Mouse (Mus musculus) forebrain, postnatal 0 days (tissue): ENCODE data around the gene Zc2hc1c. TPM values are rescaled to one million over a fixed set of nuclear protein-coding genes. Genes with fewer than 3 reads are reported as not detected.

Source experiments
- ATAC-seq: fragments of 200-750 bp; cut with Nextera tagmentation; 2 replicates; pipeline ENCODE4 v1.8.0; 2017; ENCODE audit warnings: mild to moderate bottlenecking, moderate library complexity
- DNase-seq: peaks from one replicate; pipeline ENCODE4 v3.0.0-alpha.2; 2015
- H3K27ac ChIP-seq: fragments of 300-500 bp; sonication (generic); 2 replicates; pipeline ENCODE4 v1.5.1; 2014; ENCODE audit warnings: low read depth, mild to moderate bottlenecking, antibody characterized with exemption, low read length, moderate library complexity, mixed read lengths
- H3K27me3 ChIP-seq: fragments of 300-500 bp; sonication (generic); 2 replicates; pipeline ENCODE4 v1.6.1; 2014; ENCODE audit warnings: mild to moderate bottlenecking, low read length, mixed read lengths; ENCODE audit not compliant: insufficient read depth
- H3K36me3 ChIP-seq: fragments of 300-500 bp; sonication (generic); 2 replicates; pipeline ENCODE4 v1.6.1; 2014; ENCODE audit warnings: mild to moderate bottlenecking, moderate library complexity; ENCODE audit not compliant: insufficient read depth
- H3K4me1 ChIP-seq: fragments of 300-500 bp; sonication (generic); 2 replicates; pipeline ENCODE4 v1.6.1; 2014; ENCODE audit warnings: antibody characterized with exemption; ENCODE audit not compliant: insufficient read depth
- H3K4me2 ChIP-seq: fragments of 300-500 bp; sonication (generic); 2 replicates; pipeline ENCODE4 v1.6.1; 2014; ENCODE audit warnings: low read depth, mild to moderate bottlenecking, moderate library complexity
- H3K4me3 ChIP-seq: fragments of 300-500 bp; sonication (generic); 2 replicates; pipeline ENCODE4 v1.5.1; 2014; ENCODE audit warnings: low read depth, low read length, mixed read lengths
- H3K9ac ChIP-seq: fragments of 300-500 bp; sonication (generic); 2 replicates; pipeline ENCODE4 v1.6.1; 2014; ENCODE audit warnings: mild to moderate bottlenecking
- H3K9me3 ChIP-seq: fragments of 300-500 bp; sonication (generic); 2 replicates; pipeline ENCODE4 v1.6.1; 2016; ENCODE audit warnings: low read length
- CTCF ChIP-seq: sonication (generic); IDR thresholded peaks from 2 replicates; pipeline ENCODE4 v1.5.1; 2016; ENCODE audit warnings: antibody characterized with exemption, control low read depth, low read depth
- WGBS: fragments of 180-500 bp; shearing (Covaris S2); extraction: QIAGEN DNeasy Blood & Tissue Kit; methylation state at CpG from one replicate; pipeline ENCODE4 v1.1.7; 2014; 5-methylcytosine and 5-hydroxymethylcytosine counted together
- polyA plus RNA-seq: library from polyadenylated mRNA; unstranded; fragments of >200 nt; fragmentation: Nextera tagmentation; extraction: Ambion mirVana; gene quantifications from 2 replicates; pipeline ENCODE4 v1.2.1, GENCODE M21; 2015
- total RNA-seq: library from RNA; depleted of rRNA; stranded (reverse); fragments of >200 nt; gene quantifications from 2 replicates; pipeline ENCODE4 v1.2.3, GENCODE M21; 2014

The Zc2hc1c gene
- total and polyA plus RNA-seq, 2 experiments from 2014 or later, result 1.1 to 1.3 TPM

DNA sequence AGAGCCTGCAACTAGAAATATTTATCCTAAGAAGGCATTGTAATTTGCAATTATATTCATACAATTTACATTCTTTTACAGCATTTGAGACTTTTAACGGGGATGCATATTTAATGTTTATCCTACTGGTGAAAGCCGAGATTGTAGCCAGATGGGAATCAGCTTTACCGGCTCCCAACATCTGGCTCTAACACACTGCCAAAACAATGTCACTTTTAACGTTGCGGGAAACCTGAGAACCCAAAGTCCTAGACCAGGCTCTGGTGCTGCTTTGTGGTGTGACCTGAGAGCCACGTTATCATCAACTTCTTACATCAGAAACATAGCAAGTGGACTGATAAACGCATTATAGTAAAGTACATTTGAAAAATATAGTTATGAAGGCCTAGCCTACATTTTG lies 23.5 kb upstream of the Zc2hc1c start:
- TF ChIP-seq CTCF, result no peak
- H3K9me3 ChIP-seq, result no peaks in the 10 kb centered on the region
- H3K4me3 ChIP-seq, result no peak overlapping the region
- 53% methylated on average over 7 of the region's 7 CpGs for WGBS
- H3K4me2 ChIP-seq, result no peak overlapping the region
- no peak for DNase-seq
- no peak for ATAC-seq
- H3K36me3 ChIP-seq, result peaks cover 6% of the 10 kb centered on the region; the same call in 1 of the 2 replicates
- H3K27ac ChIP-seq, result no peak overlapping the region
- no peaks in the 10 kb centered on the region for H3K27me3 ChIP-seq
- H3K4me1 ChIP-seq, result peaks cover 4% of the 10 kb centered on the region
- no peak overlapping the region for H3K9ac ChIP-seq

DNA sequence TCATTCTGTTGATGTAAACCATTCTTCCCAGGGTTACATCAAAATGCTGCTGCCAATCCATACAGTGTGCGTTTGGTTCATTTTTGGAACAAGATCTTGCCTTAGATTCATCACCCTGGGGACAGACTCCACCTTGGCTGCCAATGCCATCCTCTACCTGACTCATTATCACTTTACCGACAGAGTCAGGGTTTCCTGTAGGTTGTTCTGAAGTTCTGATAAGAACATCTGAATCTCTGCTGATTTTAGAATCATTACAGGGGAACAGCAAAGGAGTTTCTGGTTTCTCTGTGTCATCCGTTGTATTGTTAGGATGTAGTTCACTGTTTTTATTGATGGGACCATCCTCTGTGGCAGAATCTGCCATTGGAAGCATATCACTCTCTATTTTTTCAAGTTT lies 22.1 kb upstream of the Zc2hc1c start:
- H3K27me3 ChIP-seq, result no peaks in the 10 kb centered on the region
- no peak for DNase-seq
- H3K9me3 ChIP-seq, result no peaks in the 10 kb centered on the region
- no peak for TF ChIP-seq CTCF
- no peak overlapping the region for H3K4me3 ChIP-seq
- no peak overlapping the region for H3K4me2 ChIP-seq
- H3K9ac ChIP-seq, result no peak overlapping the region
- ATAC-seq, result no peak
- H3K4me1 ChIP-seq, result peaks cover 6% of the 10 kb centered on the region
- WGBS, result 97% methylated on average over 3 of the region's 3 CpGs
- 0 out of 2 replicates have a peak, but pooled peaks cover 3% of the 10 kb centered on the region for H3K36me3 ChIP-seq
- no peak overlapping the region for H3K27ac ChIP-seq

DNA sequence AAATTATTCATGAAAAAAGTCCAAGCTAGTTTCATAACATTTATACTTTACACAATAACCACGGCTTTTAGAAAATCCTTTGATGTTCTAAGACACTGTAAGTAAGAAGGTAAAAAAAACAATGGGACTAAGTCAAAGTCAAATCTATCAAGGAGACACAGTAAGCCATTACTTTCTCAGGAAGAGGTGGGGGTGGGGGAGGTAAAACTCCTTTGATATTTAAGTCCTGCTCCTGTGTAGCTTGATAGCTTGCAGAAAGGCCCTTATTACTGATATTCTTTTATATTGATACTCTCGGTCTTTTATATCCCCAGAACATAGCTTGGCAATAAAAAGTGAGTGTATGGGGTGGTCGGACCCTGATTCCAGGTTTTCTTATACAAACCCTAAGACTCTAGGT lies 18.6 kb upstream of the Zc2hc1c start:
- no peak for DNase-seq
- no peaks in the 10 kb centered on the region for H3K9me3 ChIP-seq
- H3K27ac ChIP-seq, result peak overlapping the region; percentile 80
- H3K4me3 ChIP-seq, result peak overlapping the region; percentile 66
- 0 out of 2 replicates have a peak, but pooled peaks cover 3% of the 10 kb centered on the region for H3K36me3 ChIP-seq
- H3K4me2 ChIP-seq, result peak overlapping the region; percentile 64
- no peak for ATAC-seq
- WGBS, result 39% methylated on average over 3 of the region's 3 CpGs
- peaks cover 6% of the 10 kb centered on the region for H3K4me1 ChIP-seq
- no peak for TF ChIP-seq CTCF
- peak overlapping the region; percentile 81 for H3K9ac ChIP-seq
- no peaks in the 10 kb centered on the region for H3K27me3 ChIP-seq

DNA sequence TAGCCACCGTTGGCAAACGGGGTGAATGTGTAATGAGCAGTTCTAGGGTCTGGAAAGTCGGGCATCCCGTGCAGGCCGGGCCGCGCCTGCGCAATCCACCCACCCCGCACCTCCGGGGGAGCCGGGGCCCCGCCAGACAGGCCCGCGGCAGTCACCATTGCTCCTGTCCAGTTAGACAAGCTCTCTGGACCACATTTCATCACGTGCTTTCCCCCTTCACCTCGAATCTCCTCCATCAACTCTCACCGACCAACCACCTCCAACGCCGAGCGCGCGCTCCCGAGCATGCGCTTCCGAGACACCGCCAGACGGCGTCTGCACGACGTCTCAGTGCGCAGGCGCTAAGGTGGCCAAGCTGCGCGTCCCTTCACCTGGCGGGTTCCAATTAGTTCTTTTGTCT lies 18.1 kb upstream of the Zc2hc1c start, which contains the start of gene Mlh3:
Gene Mlh3 (minus strand): TSS at position 281 of the 400 bp plus-strand sequence.
- WGBS, result under 1% methylated on average over 35 of the region's 35 CpGs
- H3K4me1 ChIP-seq, result peaks cover 6% of the 10 kb centered on the region
- H3K4me2 ChIP-seq, result peak within 1 kb of the TSS; percentile 64
- H3K4me3 ChIP-seq, result peak within 1 kb of the TSS; percentile 66
- H3K27ac ChIP-seq, result peak within 1 kb of the TSS; percentile 80
- ATAC-seq, result peak; percentile 96
- TF ChIP-seq CTCF, result peak; percentile 70
- H3K9me3 ChIP-seq, result no peaks in the 10 kb centered on the region
- peak; percentile 93 for DNase-seq
- H3K9ac ChIP-seq, result peak within 1 kb of the TSS; percentile 81
- H3K36me3 ChIP-seq, result 0 out of 2 replicates have a peak, but pooled peaks cover 3% of the 10 kb centered on the region
- H3K27me3 ChIP-seq, result no peaks in the 10 kb centered on the region

DNA sequence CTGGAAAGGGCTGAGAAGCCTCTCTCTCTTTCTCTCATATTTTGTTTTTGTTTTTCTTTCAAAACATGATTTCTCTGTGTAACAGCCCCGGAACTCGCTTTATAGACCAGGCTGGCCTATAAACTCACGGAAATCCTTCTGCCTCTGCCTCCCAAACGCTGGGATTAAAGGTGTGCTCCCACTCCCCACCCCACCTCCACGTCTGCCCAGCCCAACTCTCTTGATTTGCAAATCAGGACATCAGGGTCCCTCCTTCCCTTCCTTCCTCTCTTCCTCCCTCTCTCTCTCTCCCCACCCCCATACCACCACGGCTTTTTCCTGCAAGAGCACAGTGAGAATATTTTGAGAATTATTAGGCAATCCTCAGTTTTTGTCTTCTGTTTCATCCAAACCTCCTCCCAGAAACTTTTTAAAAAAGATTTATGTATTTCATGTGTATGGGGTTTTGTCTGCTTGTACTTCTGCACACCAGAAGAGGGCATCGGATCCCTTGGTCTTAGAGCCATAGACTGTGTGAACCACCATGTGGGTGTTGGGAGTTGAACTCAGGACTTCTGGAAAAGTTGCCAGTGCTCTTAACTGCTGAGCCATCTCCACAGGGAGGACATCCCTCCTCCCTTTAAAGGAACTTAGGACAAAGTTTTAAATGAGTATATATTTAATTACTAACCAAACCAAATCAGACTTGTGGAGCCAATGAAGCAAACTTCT lies 17.1 kb upstream of the Zc2hc1c start:
- H3K4me3 ChIP-seq, result no peak overlapping the region
- H3K4me2 ChIP-seq, result no peak overlapping the region
- no peak for TF ChIP-seq CTCF
- DNase-seq, result no peak
- H3K9ac ChIP-seq, result no peak overlapping the region
- H3K9me3 ChIP-seq, result no peaks in the 10 kb centered on the region
- no peak for ATAC-seq
- H3K27me3 ChIP-seq, result no peaks in the 10 kb centered on the region
- H3K36me3 ChIP-seq, result 0 out of 2 replicates have a peak, but pooled peaks cover 3% of the 10 kb centered on the region
- 79% methylated on average over 7 of the region's 7 CpGs for WGBS
- H3K4me1 ChIP-seq, result peaks cover 6% of the 10 kb centered on the region
- no peak overlapping the region for H3K27ac ChIP-seq

DNA sequence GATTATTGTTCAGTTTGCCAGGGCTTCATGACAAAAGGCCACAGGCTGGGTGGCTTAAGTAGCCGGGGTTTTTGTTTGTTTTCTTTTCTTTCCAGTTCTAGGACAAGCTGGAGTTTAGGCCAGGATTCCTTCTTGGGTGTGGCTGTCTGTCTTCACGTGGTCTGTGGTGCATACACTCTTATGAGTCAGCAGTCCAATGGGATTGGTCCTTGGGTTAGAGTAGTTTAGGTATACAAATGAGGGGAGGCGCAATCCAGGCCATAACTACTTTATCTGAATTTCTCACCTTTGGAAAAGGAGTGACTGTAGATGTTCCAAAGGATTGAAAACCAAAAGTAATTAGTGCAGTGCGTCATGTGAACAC lies 16.6 kb upstream of the Zc2hc1c start:
- Histone ChIP-seq H3K4me1 (peaks cover 6% of the 10 kb centered on the region), H3K9me3 (no peaks in the 10 kb centered on the region), H3K36me3 (0 out of 2 replicates have a peak, but pooled peaks cover 3% of the 10 kb centered on the region), H3K4me2 (no peak overlapping the region), H3K9ac (no peak overlapping the region), H3K27ac (no peak overlapping the region), H3K27me3 (no peaks in the 10 kb centered on the region), H3K4me3 (no peak overlapping the region)
- WGBS, result 76% methylated on average over 4 of the region's 4 CpGs
- no peak for TF ChIP-seq CTCF
- no peak for ATAC-seq
- DNase-seq, result no peak

DNA sequence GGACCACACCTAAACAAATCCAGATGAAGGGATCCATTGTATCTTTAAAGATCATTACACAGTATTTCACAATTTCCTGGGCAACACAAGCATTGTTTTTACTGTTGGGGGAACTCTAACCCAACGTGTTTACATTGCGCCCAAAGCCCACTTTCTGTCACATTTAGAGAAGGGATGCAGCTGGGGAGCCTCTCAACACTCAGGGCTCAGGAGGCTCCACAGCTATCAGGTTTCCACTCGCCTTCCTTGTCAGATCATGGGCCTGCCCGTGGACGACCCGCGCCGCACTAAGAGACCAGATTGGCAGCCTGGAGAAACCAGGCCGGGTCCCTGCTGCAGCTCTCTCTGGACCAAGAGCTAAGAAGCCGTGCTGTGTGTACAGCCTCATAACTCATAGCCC lies 14.9 kb upstream of the Zc2hc1c start:
- Histone ChIP-seq H3K4me2 (no peak overlapping the region), H3K4me3 (no peak overlapping the region), H3K27me3 (no peaks in the 10 kb centered on the region), H3K4me1 (peaks cover 6% of the 10 kb centered on the region), H3K9ac (no peak overlapping the region), H3K9me3 (no peaks in the 10 kb centered on the region), H3K27ac (no peak overlapping the region), H3K36me3 (no peaks in the 10 kb centered on the region)
- DNase-seq, result no peak
- ATAC-seq, result no peak
- TF ChIP-seq CTCF, result no peak
- whole genome bisulfite sequencing, result 89% methylated on average over 10 of the region's 10 CpGs
